Mouse (Mus musculus) hindbrain, embryonic 10.5 days (tissue): ENCODE measurements around the gene Chrm1. TPM values are rescaled to one million over a fixed set of nuclear protein-coding genes. Genes with fewer than 3 reads are reported as not detected.

Experiments used
- DNase-seq: peaks from one replicate; pipeline ENCODE4 v3.0.0-alpha.2; 2017; ENCODE audit warnings: low spot score
- H3K27ac ChIP-seq: fragments of 300-500 bp; sonication (generic); 2 replicates; pipeline ENCODE4 v1.5.1; 2016; ENCODE audit warnings: mild to moderate bottlenecking, moderate library complexity
- H3K27me3 ChIP-seq: fragments of 300-500 bp; sonication (generic); 2 replicates; pipeline ENCODE4 v1.6.1; 2016; ENCODE audit warnings: mild to moderate bottlenecking; ENCODE audit not compliant: poor library complexity, insufficient read depth, severe bottlenecking
- H3K36me3 ChIP-seq: fragments of 300-500 bp; sonication (generic); 2 replicates; pipeline ENCODE4 v1.6.1; 2016; ENCODE audit warnings: mild to moderate bottlenecking, moderate library complexity
- H3K4me1 ChIP-seq: fragments of 300-500 bp; sonication (generic); replicated peaks from 2 replicates; pipeline ENCODE4 v1.6.1; 2016; ENCODE audit warnings: mild to moderate bottlenecking
- H3K4me3 ChIP-seq: fragments of 300-500 bp; sonication (generic); 2 replicates; pipeline ENCODE4 v1.5.1; 2016; ENCODE audit warnings: mild to moderate bottlenecking, moderate library complexity
- H3K9me3 ChIP-seq: fragments of 300-500 bp; sonication (generic); 2 replicates; pipeline ENCODE4 v1.6.1; 2016; ENCODE audit warnings: mild to moderate bottlenecking, moderate library complexity
- WGBS: fragments of 180-500 bp; shearing (Covaris S2); methylation state at CpG from one replicate; pipeline ENCODE4 v1.1.7; 2016; 5-methylcytosine and 5-hydroxymethylcytosine counted together
- polyA plus RNA-seq: library from polyadenylated mRNA; unstranded; fragments of >200 nt; fragmentation: Nextera tagmentation; extraction: Ambion mirVana; gene quantifications from 2 replicates; pipeline ENCODE4 v1.2.1, GENCODE M21; 2016

Chrm1 gene
- polyA plus RNA-seq, 1 experiment from 2014 or later: 0.05 TPM

- Histone ChIP-seq H3K4me3 (no peak overlapping the region), H3K9me3 (no peaks in the 10 kb centered on the region), H3K27me3 (no peaks in the 10 kb centered on the region), H3K4me1 (0 out of 2 replicates have a peak, but pooled peaks cover 3% of the 10 kb centered on the region), H3K27ac (no peak overlapping the region), H3K36me3 (no peaks in the 10 kb centered on the region)
- 52% methylated on average over 6 of the region's 6 CpGs for WGBS
- DNase-seq: no peak
Observed at GRCm38 (mm10) chr19:8695330-8695729, 31.7 kb downstream of the Chrm1 start.

GRCm38 (mm10) chr19:8699652-8700051, 36.1 kb downstream of the Chrm1 start:
- no peak for DNase-seq
- no peaks in the 10 kb centered on the region for H3K9me3 ChIP-seq

GRCm38 (mm10) chr19:8702458-8702857, 38.9 kb downstream of the Chrm1 start:
- no peak overlapping the region for H3K27ac ChIP-seq
- peaks cover 15% of the 10 kb centered on the region for H3K36me3 ChIP-seq
- no peaks in the 10 kb centered on the region for H3K9me3 ChIP-seq
- 0 out of 2 replicates have a peak, but pooled peaks cover 6% of the 10 kb centered on the region for H3K4me1 ChIP-seq
- 65% methylated on average over 3 of the region's 3 CpGs for WGBS
- no peak overlapping the region for H3K4me3 ChIP-seq
- DNase-seq: no peak
- H3K27me3 ChIP-seq: no peaks in the 10 kb centered on the region

More at GRCm38 (mm10) chr19:8699652-8700051, 36.1 kb downstream of the Chrm1 start:
- no peak overlapping the region for H3K4me3 ChIP-seq
- no peak overlapping the region for H3K27ac ChIP-seq
- 82% methylated on average over 9 of the region's 9 CpGs for WGBS
- H3K27me3 ChIP-seq: no peaks in the 10 kb centered on the region
- H3K36me3 ChIP-seq: no peaks in the 10 kb centered on the region
- 0 out of 2 replicates have a peak, but pooled peaks cover 6% of the 10 kb centered on the region for H3K4me1 ChIP-seq

- Histone ChIP-seq H3K27ac (no peak overlapping the region), H3K27me3 (no peaks in the 10 kb centered on the region), H3K4me3 (no peak overlapping the region), H3K4me1 (0 out of 2 replicates have a peak, but pooled peaks cover 6% of the 10 kb centered on the region), H3K9me3 (no peaks in the 10 kb centered on the region), H3K36me3 (peaks cover 26% of the 10 kb centered on the region)
- WGBS: 50% methylated on average over 4 of the region's 4 CpGs
- DNase-seq: no peak
Observed at GRCm38 (mm10) chr19:8703571-8703970, 40.0 kb downstream of the Chrm1 start.

- 77% methylated on average over 6 of the region's 6 CpGs for WGBS
- H3K36me3 ChIP-seq: peaks cover 42% of the 10 kb centered on the region
- no peak for DNase-seq
Observed at GRCm38 (mm10) chr19:8705026-8705708, 41.6 kb downstream of the Chrm1 start.

GRCm38 (mm10) chr19:8706132-8706667, 42.6 kb downstream of the Chrm1 start:
- H3K36me3 ChIP-seq: peaks cover 52% of the 10 kb centered on the region
- WGBS: 88% methylated on average over 7 of the region's 7 CpGs

More at GRCm38 (mm10) chr19:8705026-8705708, 41.6 kb downstream of the Chrm1 start:
- Histone ChIP-seq H3K27me3 (no peaks in the 10 kb centered on the region), H3K9me3 (no peaks in the 10 kb centered on the region), H3K4me3 (no peak overlapping the region), H3K27ac (no peak overlapping the region), H3K4me1 (0 out of 2 replicates have a peak, but pooled peaks cover 7% of the 10 kb centered on the region)

GRCm38 (mm10) chr19:8706930-8707329, 43.3 kb downstream of the Chrm1 start:
- H3K36me3 ChIP-seq: peaks cover 59% of the 10 kb centered on the region
- peaks cover 19% of the 10 kb centered on the region for H3K4me1 ChIP-seq
- no peaks in the 10 kb centered on the region for H3K9me3 ChIP-seq
- no peak overlapping the region for H3K27ac ChIP-seq
- no peak overlapping the region for H3K4me3 ChIP-seq
- DNase-seq: no peak
- H3K27me3 ChIP-seq: no peaks in the 10 kb centered on the region
- 97% methylated on average over 7 of the region's 7 CpGs for WGBS

More at GRCm38 (mm10) chr19:8706132-8706667, 42.6 kb downstream of the Chrm1 start:
- Histone ChIP-seq H3K4me3 (no peak overlapping the region), H3K27me3 (no peaks in the 10 kb centered on the region), H3K4me1 (peaks cover 12% of the 10 kb centered on the region; the same call in 1 of the 2 replicates), H3K27ac (no peak overlapping the region), H3K9me3 (no peaks in the 10 kb centered on the region)
- no peak for DNase-seq

GRCm38 (mm10) chr19:8708954-8709353, 45.4 kb downstream of the Chrm1 start:
- Histone ChIP-seq H3K9me3 (no peaks in the 10 kb centered on the region), H3K36me3 (peaks cover 62% of the 10 kb centered on the region), H3K27ac (no peak overlapping the region), H3K4me1 (peaks cover 24% of the 10 kb centered on the region), H3K4me3 (no peak overlapping the region), H3K27me3 (no peaks in the 10 kb centered on the region)
- 91% methylated on average over 8 of the region's 8 CpGs for WGBS
- DNase-seq: no peak

GRCm38 (mm10) chr19:8710057-8710456, 46.5 kb downstream of the Chrm1 start:
- H3K27ac ChIP-seq: no peak overlapping the region
- peaks cover 33% of the 10 kb centered on the region for H3K4me1 ChIP-seq
- no peaks in the 10 kb centered on the region for H3K27me3 ChIP-seq
- no peak overlapping the region for H3K4me3 ChIP-seq
- peaks cover 62% of the 10 kb centered on the region for H3K36me3 ChIP-seq
- H3K9me3 ChIP-seq: no peaks in the 10 kb centered on the region
- WGBS: 96% methylated on average over 2 of the region's 2 CpGs
- no peak for DNase-seq

- Histone ChIP-seq H3K4me1 (peaks cover 33% of the 10 kb centered on the region), H3K9me3 (no peaks in the 10 kb centered on the region), H3K27me3 (no peaks in the 10 kb centered on the region), H3K4me3 (peak overlapping the region; percentile 86), H3K27ac (peak overlapping the region; percentile 96; the same call in 1 of the 2 replicates), H3K36me3 (peaks cover 57% of the 10 kb centered on the region)
- no peak for DNase-seq
- WGBS: 91% methylated on average over 4 of the region's 4 CpGs
Observed at GRCm38 (mm10) chr19:8711506-8711905, 47.9 kb downstream of the Chrm1 start.

- Histone ChIP-seq H3K27ac (peak overlapping the region; percentile 96), H3K9me3 (no peaks in the 10 kb centered on the region), H3K4me3 (peak overlapping the region; percentile 86), H3K27me3 (no peaks in the 10 kb centered on the region), H3K36me3 (peaks cover 50% of the 10 kb centered on the region), H3K4me1 (peaks cover 33% of the 10 kb centered on the region)
- no peak for DNase-seq
- 71% methylated on average over 10 of the region's 10 CpGs for WGBS
Observed at GRCm38 (mm10) chr19:8711949-8712869, 48.6 kb downstream of the Chrm1 start.

- DNase-seq: peak; percentile 88
- Histone ChIP-seq H3K9me3 (no peaks in the 10 kb centered on the region), H3K4me1 (peaks cover 33% of the 10 kb centered on the region), H3K27me3 (no peaks in the 10 kb centered on the region), H3K36me3 (peaks cover 43% of the 10 kb centered on the region), H3K27ac (peak overlapping the region; percentile 96), H3K4me3 (peak overlapping the region; percentile 86)
- under 1% methylated on average over 13 of the region's 13 CpGs for WGBS
Observed at GRCm38 (mm10) chr19:8712870-8713305, 49.3 kb downstream of the Chrm1 start.
